Mouse (Mus musculus): ENCODE results near the gene Tdrd7. TPM values are rescaled to one million over a fixed set of nuclear protein-coding genes. Genes with fewer than 3 reads are reported as not detected.

The Tdrd7 gene
- polyA plus RNA-seq, 1 experiment from 2014 or later: 24.9 TPM

- Histone ChIP-seq H3K36me3 (ENCODE audit: control insufficient read depth, insufficient read depth, low read length) (no peaks in the 10 kb centered on the region), H3K9me3 (replicated peaks; ENCODE audit: control insufficient read depth, low read length, poor library complexity, severe bottlenecking) (no peaks in the 10 kb centered on the region), H3K4me1 (ENCODE audit: control insufficient read depth, insufficient read depth, low read length) (peaks cover 9% of the 10 kb centered on the region; the same call in 1 of the 2 replicates), H3K27me3 (ENCODE audit: control insufficient read depth, insufficient read depth, low read depth, low read length) (peaks cover 32% of the 10 kb centered on the region), H3K9ac (ENCODE audit: low read depth, low read length) (no peak overlapping the region), H3K27ac (ENCODE audit: low read length) (no peak overlapping the region), H3K4me2 (ENCODE audit: low read length) (no peak overlapping the region), H3K4me3 (ENCODE audit: low read depth, low read length) (no peak overlapping the region)
- WGBS: 27% methylated on average over 5 of the region's 5 CpGs
- ATAC-seq: no peak
These were observed 77.3 kb downstream of the Tdrd7 start for GRCm38 (mm10) chr4:46042505-46042850.

GRCm38 (mm10) chr4:46043361-46043760, 78.2 kb downstream of the Tdrd7 start:
- H3K36me3 ChIP-seq (ENCODE audit: control insufficient read depth, insufficient read depth, low read length): no peaks in the 10 kb centered on the region
- no peak overlapping the region for H3K4me3 ChIP-seq (ENCODE audit: low read depth, low read length)
- peaks cover 9% of the 10 kb centered on the region; the same call in 1 of the 2 replicates for H3K4me1 ChIP-seq (ENCODE audit: control insufficient read depth, insufficient read depth, low read length)
- WGBS: 87% methylated on average over 8 of the region's 8 CpGs
- H3K4me2 ChIP-seq (ENCODE audit: low read length): no peak overlapping the region
- ATAC-seq: no peak
- H3K27me3 ChIP-seq (ENCODE audit: control insufficient read depth, insufficient read depth, low read depth, low read length): peaks cover 25% of the 10 kb centered on the region; the same call in 1 of the 2 replicates
- H3K9ac ChIP-seq (ENCODE audit: low read depth, low read length): no peak overlapping the region
- H3K9me3 ChIP-seq (replicated peaks; ENCODE audit: control insufficient read depth, low read length, poor library complexity, severe bottlenecking): no peaks in the 10 kb centered on the region
- H3K27ac ChIP-seq (ENCODE audit: low read length): no peak overlapping the region

- no peak overlapping the region for H3K27ac ChIP-seq (ENCODE audit: low read length)
- no peaks in the 10 kb centered on the region for H3K4me1 ChIP-seq (ENCODE audit: control insufficient read depth, insufficient read depth, low read length)
- no peak overlapping the region for H3K4me3 ChIP-seq (ENCODE audit: low read depth, low read length)
- no peaks in the 10 kb centered on the region for H3K9me3 ChIP-seq (replicated peaks; ENCODE audit: control insufficient read depth, low read length, poor library complexity, severe bottlenecking)
- no peak overlapping the region for H3K9ac ChIP-seq (ENCODE audit: low read depth, low read length)
- 83% methylated on average over 4 of the region's 4 CpGs for WGBS
- ATAC-seq: no peak
- no peaks in the 10 kb centered on the region for H3K27me3 ChIP-seq (ENCODE audit: control insufficient read depth, insufficient read depth, low read depth, low read length)
- H3K36me3 ChIP-seq (ENCODE audit: control insufficient read depth, insufficient read depth, low read length): no peaks in the 10 kb centered on the region
- H3K4me2 ChIP-seq (ENCODE audit: low read length): no peak overlapping the region
These were observed 82.8 kb downstream of the Tdrd7 start for GRCm38 (mm10) chr4:46047971-46048370.

GRCm38 (mm10) chr4:46048418-46048817, 83.3 kb downstream of the Tdrd7 start:
- no peaks in the 10 kb centered on the region for H3K36me3 ChIP-seq (ENCODE audit: control insufficient read depth, insufficient read depth, low read length)
- ATAC-seq: no peak
- no peaks in the 10 kb centered on the region for H3K27me3 ChIP-seq (ENCODE audit: control insufficient read depth, insufficient read depth, low read depth, low read length)
- H3K4me1 ChIP-seq (ENCODE audit: control insufficient read depth, insufficient read depth, low read length): no peaks in the 10 kb centered on the region
- no peaks in the 10 kb centered on the region for H3K9me3 ChIP-seq (replicated peaks; ENCODE audit: control insufficient read depth, low read length, poor library complexity, severe bottlenecking)
- no peak overlapping the region for H3K4me3 ChIP-seq (ENCODE audit: low read depth, low read length)
- H3K27ac ChIP-seq (ENCODE audit: low read length): no peak overlapping the region
- no peak overlapping the region for H3K9ac ChIP-seq (ENCODE audit: low read depth, low read length)
- 91% methylated on average over 7 of the region's 7 CpGs for WGBS
- H3K4me2 ChIP-seq (ENCODE audit: low read length): no peak overlapping the region

- ATAC-seq: no peak
- WGBS: 90% methylated on average over 9 of the region's 9 CpGs
- H3K4me1 ChIP-seq (ENCODE audit: control insufficient read depth, insufficient read depth, low read length): no peaks in the 10 kb centered on the region
These were observed 88.4 kb downstream of the Tdrd7 start for GRCm38 (mm10) chr4:46053323-46054107.

GRCm38 (mm10) chr4:46056163-46056562, 91.0 kb downstream of the Tdrd7 start:
- H3K27ac ChIP-seq (ENCODE audit: low read length): no peak overlapping the region
- no peaks in the 10 kb centered on the region for H3K4me1 ChIP-seq (ENCODE audit: control insufficient read depth, insufficient read depth, low read length)
- ATAC-seq: no peak
- no peak overlapping the region for H3K4me2 ChIP-seq (ENCODE audit: low read length)
- H3K9me3 ChIP-seq (replicated peaks; ENCODE audit: control insufficient read depth, low read length, poor library complexity, severe bottlenecking): no peaks in the 10 kb centered on the region
- no peak overlapping the region for H3K4me3 ChIP-seq (ENCODE audit: low read depth, low read length)
- H3K36me3 ChIP-seq (ENCODE audit: control insufficient read depth, insufficient read depth, low read length): no peaks in the 10 kb centered on the region
- no peak overlapping the region for H3K9ac ChIP-seq (ENCODE audit: low read depth, low read length)
- no peaks in the 10 kb centered on the region for H3K27me3 ChIP-seq (ENCODE audit: control insufficient read depth, insufficient read depth, low read depth, low read length)
- WGBS: 72% methylated on average over 5 of the region's 5 CpGs

More at GRCm38 (mm10) chr4:46053323-46054107, 88.4 kb downstream of the Tdrd7 start:
- Histone ChIP-seq H3K4me2 (ENCODE audit: low read length) (no peak overlapping the region), H3K9ac (ENCODE audit: low read depth, low read length) (no peak overlapping the region), H3K9me3 (replicated peaks; ENCODE audit: control insufficient read depth, low read length, poor library complexity, severe bottlenecking) (no peaks in the 10 kb centered on the region), H3K27ac (ENCODE audit: low read length) (no peak overlapping the region), H3K4me3 (ENCODE audit: low read depth, low read length) (no peak overlapping the region), H3K27me3 (ENCODE audit: control insufficient read depth, insufficient read depth, low read depth, low read length) (no peaks in the 10 kb centered on the region), H3K36me3 (ENCODE audit: control insufficient read depth, insufficient read depth, low read length) (no peaks in the 10 kb centered on the region)

GRCm38 (mm10) chr4:46061259-46061962, 96.3 kb downstream of the Tdrd7 start:
- Histone ChIP-seq H3K9me3 (replicated peaks; ENCODE audit: control insufficient read depth, low read length, poor library complexity, severe bottlenecking) (no peaks in the 10 kb centered on the region), H3K27ac (ENCODE audit: low read length) (no peak overlapping the region), H3K36me3 (ENCODE audit: control insufficient read depth, insufficient read depth, low read length) (no peaks in the 10 kb centered on the region), H3K9ac (ENCODE audit: low read depth, low read length) (no peak overlapping the region), H3K27me3 (ENCODE audit: control insufficient read depth, insufficient read depth, low read depth, low read length) (no peaks in the 10 kb centered on the region), H3K4me3 (ENCODE audit: low read depth, low read length) (no peak overlapping the region), H3K4me2 (ENCODE audit: low read length) (no peak overlapping the region), H3K4me1 (ENCODE audit: control insufficient read depth, insufficient read depth, low read length) (no peaks in the 10 kb centered on the region)
- WGBS: 81% methylated on average over 12 of the region's 12 CpGs
- no peak for ATAC-seq

GRCm38 (mm10) chr4:46063841-46064240, 98.7 kb downstream of the Tdrd7 start:
- H3K27ac ChIP-seq (ENCODE audit: low read length): no peak overlapping the region
- no peak overlapping the region for H3K9ac ChIP-seq (ENCODE audit: low read depth, low read length)
- no peaks in the 10 kb centered on the region for H3K36me3 ChIP-seq (ENCODE audit: control insufficient read depth, insufficient read depth, low read length)
- ATAC-seq: no peak
- no peak overlapping the region for H3K4me2 ChIP-seq (ENCODE audit: low read length)
- no peaks in the 10 kb centered on the region for H3K4me1 ChIP-seq (ENCODE audit: control insufficient read depth, insufficient read depth, low read length)
- WGBS: 85% methylated on average over 4 of the region's 4 CpGs
- H3K4me3 ChIP-seq (ENCODE audit: low read depth, low read length): no peak overlapping the region
- H3K9me3 ChIP-seq (replicated peaks; ENCODE audit: control insufficient read depth, low read length, poor library complexity, severe bottlenecking): no peaks in the 10 kb centered on the region
- no peaks in the 10 kb centered on the region for H3K27me3 ChIP-seq (ENCODE audit: control insufficient read depth, insufficient read depth, low read depth, low read length)

GRCm38 (mm10) chr4:46064263-46064662, 99.1 kb downstream of the Tdrd7 start:
- 72% methylated on average over 8 of the region's 8 CpGs for WGBS

More at GRCm38 (mm10) chr4:46064263-46064662, 99.1 kb downstream of the Tdrd7 start:
- no peak for ATAC-seq
- Histone ChIP-seq H3K27me3 (ENCODE audit: control insufficient read depth, insufficient read depth, low read depth, low read length) (no peaks in the 10 kb centered on the region), H3K9ac (ENCODE audit: low read depth, low read length) (no peak overlapping the region), H3K9me3 (replicated peaks; ENCODE audit: control insufficient read depth, low read length, poor library complexity, severe bottlenecking) (no peaks in the 10 kb centered on the region), H3K36me3 (ENCODE audit: control insufficient read depth, insufficient read depth, low read length) (no peaks in the 10 kb centered on the region), H3K27ac (ENCODE audit: low read length) (no peak overlapping the region), H3K4me1 (ENCODE audit: control insufficient read depth, insufficient read depth, low read length) (no peaks in the 10 kb centered on the region), H3K4me2 (ENCODE audit: low read length) (no peak overlapping the region), H3K4me3 (ENCODE audit: low read depth, low read length) (no peak overlapping the region)
